Mouse (Mus musculus): ENCODE measurements around the gene Tnp2.

DNA sequence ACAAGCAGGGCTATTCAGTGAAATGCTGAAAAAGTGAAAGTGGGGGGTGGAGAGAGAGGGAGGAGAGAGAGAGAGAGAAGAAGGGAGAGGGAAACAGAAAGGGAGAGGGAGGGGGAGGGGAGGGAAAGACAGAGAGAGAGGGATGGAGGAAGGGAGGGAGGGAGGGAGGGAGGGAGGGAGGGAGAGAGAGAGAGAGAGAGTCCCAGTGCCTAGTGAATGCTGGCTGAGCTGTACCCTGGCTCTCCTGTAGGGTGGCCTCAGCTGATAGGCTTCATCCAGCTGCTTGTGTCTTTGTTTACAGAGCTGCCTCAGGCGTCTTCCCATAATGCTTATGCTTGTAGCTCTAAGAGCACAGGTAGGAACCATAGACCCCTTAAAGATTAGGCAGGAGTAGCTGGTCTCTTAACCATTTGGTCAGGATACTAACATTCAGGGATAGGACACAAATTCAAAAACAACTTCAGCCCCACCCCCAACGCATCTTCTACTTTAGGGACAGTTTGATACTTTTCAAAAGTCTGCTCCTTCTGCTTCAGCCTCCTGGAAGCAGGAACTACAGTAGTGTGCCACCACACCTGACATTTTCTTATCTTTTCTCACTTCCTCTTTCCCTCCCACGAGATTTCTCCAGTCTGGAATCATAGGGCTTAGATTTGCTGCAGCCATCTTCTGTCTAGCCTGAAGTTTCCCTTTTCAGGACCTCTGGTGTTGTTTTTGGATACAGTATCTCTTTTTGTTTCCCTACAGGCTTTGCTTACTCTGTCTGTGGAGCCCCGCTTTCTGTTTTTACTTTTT lies 17.7 kb downstream of the Tnp2 start:
- TF ChIP-seq MAX (IDR thresholded peaks at IDR 0.05; ENCODE audit: low read depth) (no peak), POLR2A (IDR thresholded peaks at IDR 0.05; ENCODE audit: insufficient read length, low read depth) (no peak), USF1 (IDR thresholded peaks at IDR 0.05; ENCODE audit: low read depth) (no peak), MYOD1 (IDR thresholded peaks at IDR 0.05; ENCODE audit: control insufficient read depth in 1 of 3, insufficient read length in 2 of 3, low read depth in 2 of 3) (no peak), E2F4 (IDR thresholded peaks at IDR 0.05; ENCODE audit: insufficient read depth) (no peak), POLR2AphosphoS2 (IDR thresholded peaks at IDR 0.05; ENCODE audit: insufficient read length, low read depth) (no peak), MYOG (IDR thresholded peaks at IDR 0.05; ENCODE audit: control insufficient read depth in 1 of 3, insufficient read depth in 1 of 3, insufficient read length in 2 of 3, low read depth in 2 of 3) (no peak), TCF3 (IDR thresholded peaks at IDR 0.05; ENCODE audit: insufficient read length, low read depth) (no peak), CEBPB (IDR thresholded peaks at IDR 0.05; ENCODE audit: insufficient read depth, poor library complexity, severe bottlenecking) (no peak)
